Mouse (Mus musculus): ENCODE measurements around the gene Olfr222. TPM values are rescaled to one million over a fixed set of nuclear protein-coding genes. Genes with fewer than 3 reads are reported as not detected.

The Olfr222 gene
- polyA plus RNA-seq, 1 experiment from 2014 or later, result not detected

- Histone ChIP-seq H3K9me3 (no peaks in the 10 kb centered on the region), H3K27ac (replicated peaks) (no peak overlapping the region), H3K4me3 (no peak overlapping the region), H3K4me2 (no peak overlapping the region), H3K4me1 (replicated peaks) (no peaks in the 10 kb centered on the region), H3K27me3 (no peaks in the 10 kb centered on the region), H3K36me3 (no peaks in the 10 kb centered on the region), H3K9ac (no peak overlapping the region)
- ATAC-seq (ENCODE audit: low FRiP score, low read depth), result no peak
- 36% methylated on average over 6 of the region's 6 CpGs for WGBS
Observed at GRCm38 (mm10) chr11:59584539-59584938, 8.5 kb upstream of the Olfr222 start.

- Histone ChIP-seq H3K4me3 (no peak overlapping the region), H3K36me3 (no peaks in the 10 kb centered on the region), H3K4me1 (replicated peaks) (no peaks in the 10 kb centered on the region), H3K27ac (replicated peaks) (no peak overlapping the region), H3K9me3 (no peaks in the 10 kb centered on the region), H3K9ac (no peak overlapping the region), H3K4me2 (no peak overlapping the region), H3K27me3 (no peaks in the 10 kb centered on the region)
- ATAC-seq (ENCODE audit: low FRiP score, low read depth), result no peak
- WGBS, result 68% methylated on average over 9 of the region's 9 CpGs
Observed at GRCm38 (mm10) chr11:59575726-59576125, 309 bp downstream of the Olfr222 start.

GRCm38 (mm10) chr11:59569306-59569705 is 6.7 kb downstream of the Olfr222 start:
- Histone ChIP-seq H3K9me3 (no peaks in the 10 kb centered on the region), H3K4me3 (no peak overlapping the region), H3K4me1 (replicated peaks) (no peaks in the 10 kb centered on the region), H3K27ac (replicated peaks) (no peak overlapping the region), H3K27me3 (no peaks in the 10 kb centered on the region), H3K9ac (no peak overlapping the region), H3K36me3 (no peaks in the 10 kb centered on the region), H3K4me2 (no peak overlapping the region)
- ATAC-seq (ENCODE audit: low FRiP score, low read depth), result no peak
- 65% methylated on average over 3 of the region's 3 CpGs for WGBS

- Histone ChIP-seq H3K4me1 (replicated peaks) (no peaks in the 10 kb centered on the region), H3K27ac (replicated peaks) (no peak overlapping the region), H3K36me3 (no peaks in the 10 kb centered on the region), H3K27me3 (no peaks in the 10 kb centered on the region), H3K9ac (no peak overlapping the region), H3K9me3 (no peaks in the 10 kb centered on the region), H3K4me3 (no peak overlapping the region), H3K4me2 (no peak overlapping the region)
- ATAC-seq (ENCODE audit: low FRiP score, low read depth), result no peak
- 70% methylated on average over 9 of the region's 9 CpGs for WGBS
Observed at GRCm38 (mm10) chr11:59562837-59563236, 13.2 kb downstream of the Olfr222 start.

- WGBS, result 95% methylated on average over 4 of the region's 4 CpGs
- Histone ChIP-seq H3K9ac (no peak overlapping the region), H3K27ac (replicated peaks) (no peak overlapping the region), H3K4me2 (no peak overlapping the region), H3K9me3 (no peaks in the 10 kb centered on the region), H3K4me1 (replicated peaks) (no peaks in the 10 kb centered on the region), H3K27me3 (no peaks in the 10 kb centered on the region), H3K4me3 (no peak overlapping the region), H3K36me3 (no peaks in the 10 kb centered on the region)
- ATAC-seq (ENCODE audit: low FRiP score, low read depth), result no peak
Observed at GRCm38 (mm10) chr11:59562336-59562735, 13.7 kb downstream of the Olfr222 start.

- H3K27ac ChIP-seq (replicated peaks), result no peak overlapping the region
- no peaks in the 10 kb centered on the region for H3K27me3 ChIP-seq
- no peak for ATAC-seq (ENCODE audit: low FRiP score, low read depth)
- H3K4me1 ChIP-seq (replicated peaks), result no peaks in the 10 kb centered on the region
- WGBS, result 79% methylated on average over 3 of the region's 3 CpGs
- no peaks in the 10 kb centered on the region for H3K9me3 ChIP-seq
- no peak overlapping the region for H3K4me2 ChIP-seq
- H3K4me3 ChIP-seq, result no peak overlapping the region
- H3K9ac ChIP-seq, result no peak overlapping the region
- no peaks in the 10 kb centered on the region for H3K36me3 ChIP-seq
Observed at GRCm38 (mm10) chr11:59560906-59561305, 15.1 kb downstream of the Olfr222 start.

- Histone ChIP-seq H3K4me1 (replicated peaks) (no peaks in the 10 kb centered on the region), H3K36me3 (no peaks in the 10 kb centered on the region), H3K9ac (no peak overlapping the region), H3K4me3 (no peak overlapping the region), H3K27me3 (no peaks in the 10 kb centered on the region), H3K9me3 (no peaks in the 10 kb centered on the region), H3K27ac (replicated peaks) (no peak overlapping the region), H3K4me2 (no peak overlapping the region)
- ATAC-seq (ENCODE audit: low FRiP score, low read depth), result no peak
- WGBS, result 79% methylated on average over 8 of the region's 8 CpGs
Observed at GRCm38 (mm10) chr11:59554535-59554934, 21.5 kb downstream of the Olfr222 start.

GRCm38 (mm10) chr11:59554127-59554526 is 21.9 kb downstream of the Olfr222 start:
- Histone ChIP-seq H3K27me3 (no peaks in the 10 kb centered on the region), H3K4me3 (no peak overlapping the region), H3K9ac (no peak overlapping the region), H3K4me1 (replicated peaks) (no peaks in the 10 kb centered on the region), H3K4me2 (no peak overlapping the region), H3K36me3 (no peaks in the 10 kb centered on the region), H3K27ac (replicated peaks) (no peak overlapping the region), H3K9me3 (no peaks in the 10 kb centered on the region)
- WGBS, result 94% methylated on average over 11 of the region's 11 CpGs
- ATAC-seq (ENCODE audit: low FRiP score, low read depth), result no peak

- Histone ChIP-seq H3K4me1 (replicated peaks) (no peaks in the 10 kb centered on the region), H3K27me3 (no peaks in the 10 kb centered on the region), H3K9ac (no peak overlapping the region), H3K27ac (replicated peaks) (no peak overlapping the region), H3K36me3 (no peaks in the 10 kb centered on the region), H3K4me2 (no peak overlapping the region), H3K9me3 (no peaks in the 10 kb centered on the region), H3K4me3 (no peak overlapping the region)
- ATAC-seq (ENCODE audit: low FRiP score, low read depth), result no peak
- WGBS, result 92% methylated on average over 9 of the region's 9 CpGs
Observed at GRCm38 (mm10) chr11:59544005-59544404, 32.0 kb downstream of the Olfr222 start.

- Histone ChIP-seq H3K4me1 (replicated peaks) (no peaks in the 10 kb centered on the region; the same call in 1 of the 2 replicates), H3K36me3 (no peaks in the 10 kb centered on the region), H3K4me2 (no peak overlapping the region), H3K27me3 (no peaks in the 10 kb centered on the region), H3K4me3 (no peak overlapping the region), H3K27ac (replicated peaks) (no peak overlapping the region), H3K9me3 (no peaks in the 10 kb centered on the region), H3K9ac (no peak overlapping the region)
- ATAC-seq (ENCODE audit: low FRiP score, low read depth), result no peak
- 83% methylated on average over 3 of the region's 3 CpGs for WGBS
Observed at GRCm38 (mm10) chr11:59543376-59543775, 32.7 kb downstream of the Olfr222 start.

- WGBS, result 84% methylated on average over 6 of the region's 6 CpGs
- ATAC-seq (ENCODE audit: low FRiP score, low read depth), result no peak
- H3K9ac ChIP-seq, result no peak overlapping the region
- no peaks in the 10 kb centered on the region for H3K9me3 ChIP-seq
- no peak overlapping the region for H3K4me3 ChIP-seq
- H3K4me1 ChIP-seq (replicated peaks), result no peaks in the 10 kb centered on the region; the same call in 1 of the 2 replicates
- H3K27me3 ChIP-seq, result no peaks in the 10 kb centered on the region
- H3K36me3 ChIP-seq, result no peaks in the 10 kb centered on the region
- no peak overlapping the region for H3K27ac ChIP-seq (replicated peaks)
- H3K4me2 ChIP-seq, result no peak overlapping the region
Observed at GRCm38 (mm10) chr11:59542442-59542841, 33.6 kb downstream of the Olfr222 start.

- no peaks in the 10 kb centered on the region for H3K36me3 ChIP-seq
- no peaks in the 10 kb centered on the region for H3K9me3 ChIP-seq
- no peaks in the 10 kb centered on the region; the same call in 1 of the 2 replicates for H3K4me1 ChIP-seq (replicated peaks)
- ATAC-seq (ENCODE audit: low FRiP score, low read depth), result no peak
- no peak within 1 kb of the TSS for H3K27ac ChIP-seq (replicated peaks)
- WGBS, result 57% methylated on average over 3 of the region's 3 CpGs
- no peak within 1 kb of the TSS for H3K9ac ChIP-seq
- H3K4me3 ChIP-seq, result no peak within 1 kb of the TSS
- H3K4me2 ChIP-seq, result no peak within 1 kb of the TSS
- H3K27me3 ChIP-seq, result no peaks in the 10 kb centered on the region
Observed at GRCm38 (mm10) chr11:59541324-59541723, 34.7 kb downstream of the Olfr222 start, which contains the start of gene Nlrp3. TSS of gene Nlrp3 (plus strand) at chr11:59541568.

- Histone ChIP-seq H3K27ac (replicated peaks) (no peak overlapping the region), H3K9ac (no peak overlapping the region), H3K4me3 (no peak overlapping the region), H3K4me1 (replicated peaks) (no peaks in the 10 kb centered on the region; the same call in 1 of the 2 replicates), H3K36me3 (no peaks in the 10 kb centered on the region), H3K27me3 (no peaks in the 10 kb centered on the region), H3K4me2 (no peak overlapping the region), H3K9me3 (no peaks in the 10 kb centered on the region)
- no peak for ATAC-seq (ENCODE audit: low FRiP score, low read depth)
- WGBS, result 82% methylated on average over 3 of the region's 3 CpGs
Observed at GRCm38 (mm10) chr11:59540123-59540522, 35.9 kb downstream of the Olfr222 start.

Measured in hindbrain, embryonic 15.5 days (tissue).